Comparison of ENCODE assay signal across 13 mouse cellular contexts in genomic region chr3:56380316-56380715, GRCm38 (mm10).
"Had no signal": no experiment of that assay in that cellular context is flagged by ENCODE, and none has a peak within 500 bp of the region (broad histone marks: within the 10 kb centered on the region; RNA-seq: fewer than 3 reads in every experiment).

No protein-coding gene starts in this region.

- H3K4me3 ChIP-seq: kidney, embryonic 15.5 days; left cerebral cortex, adult 2 months; liver, embryonic 13.5 days; megakaryocyte, embryonic 14.5 days; midbrain, embryonic 12.5 days had no signal

- H3K27me3 ChIP-seq: kidney, embryonic 15.5 days; liver, embryonic 13.5 days; megakaryocyte, embryonic 14.5 days; midbrain, embryonic 12.5 days had no signal

- H3K9me3 ChIP-seq: kidney, embryonic 15.5 days; liver, embryonic 13.5 days; midbrain, embryonic 12.5 days had no signal

- H3K4me1 ChIP-seq: kidney, embryonic 15.5 days; liver, embryonic 13.5 days; megakaryocyte, embryonic 14.5 days; midbrain, embryonic 12.5 days had no signal

- H3K9ac ChIP-seq: kidney, embryonic 15.5 days; liver, embryonic 13.5 days; liver, postnatal 0 days; midbrain, embryonic 12.5 days had no signal

- ATAC-seq: inflammation-experienced regulatory T-cells, adult 6 months; intestine, postnatal 0 days; liver, postnatal 0 days had no signal

- H3K4me2 ChIP-seq: kidney, embryonic 15.5 days; liver, embryonic 13.5 days; midbrain, embryonic 12.5 days had no signal

- H3K36me3 ChIP-seq: kidney, embryonic 15.5 days; liver, embryonic 13.5 days; midbrain, embryonic 12.5 days had no signal

- DNase-seq: liver; liver, embryonic 13.5 days; liver, postnatal 0 days; lung, postnatal 10 days; right cerebral cortex, postnatal 14 days; thymus, postnatal 4 days had no signal

- H3K27ac ChIP-seq: left cerebral cortex, adult 2 months; liver, embryonic 13.5 days; macrophage; midbrain, embryonic 12.5 days had no signal
